Mouse (Mus musculus): ENCODE data around the gene B3galnt1.

GRCm38 (mm10) chr3:69593426-69593825, 5.3 kb downstream of the B3galnt1 start:
- TF ChIP-seq CTCF (IDR thresholded peaks at IDR 0.05 in 2 of 3, conservative IDR thresholded peaks at IDR 0.05 in 1 of 3; ENCODE audit: control insufficient read depth in 1 of 3, insufficient read depth in 1 of 3, low read depth in 2 of 3, low read length in 3 of 3, poor library complexity in 1 of 3, severe bottlenecking in 1 of 3) (no peak), MYC (IDR thresholded peaks at IDR 0.05; ENCODE audit: low read depth, low read length) (no peak), RAD21 (IDR thresholded peaks at IDR 0.05; ENCODE audit: low read depth, low read length) (no peak), POLR2A (IDR thresholded peaks at IDR 0.05; ENCODE audit: control insufficient read depth in 1 of 2, insufficient read depth in 1 of 2, low read depth in 1 of 2, low read length in 2 of 2, poor library complexity in 1 of 2) (no peak), HCFC1 (IDR thresholded peaks at IDR 0.05; ENCODE audit: low read depth, low read length) (no peak), CHD2 (IDR thresholded peaks at IDR 0.05; ENCODE audit: low read length) (no peak), CHD1 (IDR thresholded peaks at IDR 0.05; ENCODE audit: low read depth, low read length) (no peak), USF1 (IDR thresholded peaks at IDR 0.05; ENCODE audit: low read depth, low read length) (no peak)
